Mouse (Mus musculus): ENCODE results near the gene Fstl5.

Fstl5 gene

GRCm38 (mm10) chr3:76074060-76074707 lies at the start of gene Fstl5:
Gene Fstl5 (plus strand): TSS chr3:76074270.
- DNase-seq (ENCODE audit: low spot score in 2 of 2) = peak in 1 of 2 experiments; percentile 9

DNA sequence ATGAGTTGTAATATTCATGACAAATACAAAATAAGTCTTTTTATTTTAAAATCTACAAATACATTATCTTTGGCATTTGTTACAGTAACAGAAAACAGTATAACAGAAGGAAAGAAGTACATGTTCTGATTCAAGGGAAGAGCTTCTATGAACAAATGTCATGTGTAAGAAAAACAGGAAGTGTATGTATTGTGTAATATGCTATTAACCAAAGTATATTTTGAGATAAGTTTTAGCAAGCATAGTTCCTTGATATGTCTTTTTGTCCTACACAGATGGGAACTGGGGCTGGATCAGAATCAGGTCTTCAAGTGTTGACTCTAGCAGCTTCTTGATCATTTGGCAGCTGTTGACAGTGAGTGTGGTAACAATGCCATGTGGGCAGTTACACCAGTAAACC lies 48.5 kb upstream of the Fstl5 start:
- DNase-seq (ENCODE audit: low spot score in 2 of 2) = no peak

DNA sequence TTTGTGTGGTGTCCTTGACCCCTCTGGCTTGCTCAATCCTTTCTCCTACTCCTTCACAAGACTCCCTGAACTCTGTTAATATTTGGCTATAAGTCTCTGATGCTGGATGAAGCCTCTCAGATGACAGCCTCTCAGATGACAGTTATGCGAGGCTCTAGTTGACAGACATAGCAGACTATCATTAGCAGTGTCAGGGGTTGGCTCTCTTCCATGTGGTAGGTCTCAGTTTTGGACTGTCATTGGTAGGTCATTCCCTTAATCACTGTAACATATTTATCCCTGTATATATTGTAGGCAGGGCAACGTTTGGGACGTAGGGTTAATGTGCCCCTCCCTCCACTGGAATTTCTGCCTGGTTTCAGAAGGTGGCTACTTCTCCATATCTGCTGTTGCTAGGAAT lies 22.9 kb upstream of the Fstl5 start:
- DNase-seq (ENCODE audit: low spot score in 2 of 2) = no peak

- no peak for DNase-seq (ENCODE audit: low spot score in 2 of 2)
Observed at GRCm38 (mm10) chr3:76061996-76062395, 12.1 kb upstream of the Fstl5 start.

GRCm38 (mm10) chr3:76067920-76068319 lies 6.2 kb upstream of the Fstl5 start:
- no peak for DNase-seq (ENCODE audit: low spot score in 2 of 2)

GRCm38 (mm10) chr3:76072826-76073225 lies 1.2 kb upstream of the Fstl5 start:
- no peak for DNase-seq (ENCODE audit: low spot score in 2 of 2)

DNA sequence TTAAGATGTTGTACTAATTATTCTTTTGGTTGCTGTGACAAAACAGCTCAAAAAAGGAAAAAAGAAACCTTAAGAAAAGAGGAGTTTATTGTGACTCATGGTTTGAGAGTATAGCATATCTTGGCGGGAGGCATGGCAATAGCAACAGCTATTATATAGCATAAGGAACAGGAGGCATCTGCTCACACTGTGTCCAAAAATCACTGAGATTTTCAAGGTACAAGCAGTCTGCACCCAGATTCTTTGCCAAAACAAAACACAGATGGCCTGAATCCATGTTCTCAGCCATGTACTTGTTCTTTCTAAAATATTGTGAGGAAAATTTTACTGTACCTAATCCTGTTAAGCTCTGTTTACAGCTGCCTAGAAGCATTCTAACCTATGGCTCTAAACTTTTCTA lies 66.4 kb downstream of the Fstl5 start:
- DNase-seq (ENCODE audit: low spot score in 2 of 2) = no peak

DNA sequence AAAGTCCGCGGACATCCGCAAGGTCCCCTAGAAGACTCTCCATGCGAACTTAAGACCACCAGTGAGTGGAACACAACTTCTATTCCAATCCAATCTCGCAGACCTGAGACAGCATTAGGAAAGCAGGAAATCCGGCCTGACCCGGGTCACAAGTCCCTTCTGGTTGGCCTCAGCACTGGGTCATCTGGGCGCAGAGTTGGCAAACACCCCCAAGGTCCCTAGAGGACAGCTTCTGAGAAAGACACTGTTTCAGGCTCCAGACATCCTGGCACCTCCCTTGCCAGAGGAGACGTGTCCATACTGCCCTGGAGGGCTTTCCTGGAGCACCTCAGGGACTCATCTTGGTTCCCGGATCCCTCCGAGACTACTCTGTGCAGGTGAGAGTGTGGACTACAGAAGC lies 73.8 kb downstream of the Fstl5 start:
- DNase-seq (ENCODE audit: low spot score in 2 of 2) = no peak

- DNase-seq (ENCODE audit: low spot score in 2 of 2) = no peak
Observed at GRCm38 (mm10) chr3:76238834-76239233, 164.8 kb downstream of the Fstl5 start.

- DNase-seq (ENCODE audit: low spot score in 2 of 2) = no peak
Observed at GRCm38 (mm10) chr3:76251385-76251784, 177.3 kb downstream of the Fstl5 start.

- DNase-seq (ENCODE audit: low spot score in 2 of 2) = no peak
Observed at GRCm38 (mm10) chr3:76292993-76293392, 218.9 kb downstream of the Fstl5 start.

GRCm38 (mm10) chr3:76294394-76294793 lies 220.3 kb downstream of the Fstl5 start:
- no peak for DNase-seq (ENCODE audit: low spot score in 2 of 2)

GRCm38 (mm10) chr3:76301026-76301773 lies 227.1 kb downstream of the Fstl5 start:
- no peak for DNase-seq (ENCODE audit: low spot score in 2 of 2)

GRCm38 (mm10) chr3:76316991-76317390 lies 242.9 kb downstream of the Fstl5 start:
- DNase-seq (ENCODE audit: low spot score in 2 of 2) = no peak

DNA sequence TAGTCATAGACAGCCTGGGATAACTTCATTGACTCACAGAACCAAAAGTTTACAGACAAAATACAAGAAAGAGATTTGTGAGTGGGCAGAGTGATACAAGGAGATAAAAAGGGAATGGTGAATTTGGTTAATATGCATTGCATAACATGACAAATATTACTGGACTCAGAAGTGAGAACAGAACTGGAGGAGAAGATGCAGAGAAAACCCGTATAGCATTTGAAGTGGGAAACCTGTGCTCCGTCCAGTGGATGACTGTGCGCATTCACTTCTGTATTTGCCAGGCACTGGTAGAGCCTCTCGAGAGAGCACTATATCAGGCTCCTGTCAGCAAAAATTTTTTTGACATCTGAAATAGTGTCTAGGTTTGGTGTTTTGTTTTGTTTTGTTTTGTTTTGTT lies 245.5 kb downstream of the Fstl5 start:
- no peak for DNase-seq (ENCODE audit: low spot score in 2 of 2)

DNA sequence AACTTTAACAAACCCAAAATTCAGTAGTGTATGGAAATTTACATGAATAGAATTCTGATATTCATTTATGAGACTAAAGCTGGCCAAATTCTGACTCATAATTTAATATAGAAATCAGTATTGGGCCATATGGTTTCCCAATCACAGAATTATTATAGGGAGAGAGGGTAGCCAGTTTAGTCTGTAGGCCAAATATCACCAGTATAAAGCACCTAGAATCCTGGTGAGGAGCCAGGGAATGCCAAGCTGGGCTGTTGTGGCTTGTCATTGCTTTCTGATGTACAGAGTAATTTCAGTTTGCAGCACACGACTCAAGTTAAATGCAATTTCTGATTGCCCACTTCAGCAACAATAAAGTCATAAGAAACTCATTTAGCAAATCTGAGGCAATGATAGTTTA lies 248.4 kb downstream of the Fstl5 start:
- no peak for DNase-seq (ENCODE audit: low spot score in 2 of 2)

- no peak for DNase-seq (ENCODE audit: low spot score in 2 of 2)
Observed at GRCm38 (mm10) chr3:76336922-76337321, 262.9 kb downstream of the Fstl5 start.

GRCm38 (mm10) chr3:76367000-76367399 lies 292.9 kb downstream of the Fstl5 start:
- DNase-seq (ENCODE audit: low spot score in 2 of 2) = no peak

- no peak for DNase-seq (ENCODE audit: low spot score in 2 of 2)
Observed at GRCm38 (mm10) chr3:76369910-76370309, 295.8 kb downstream of the Fstl5 start.

GRCm38 (mm10) chr3:76428775-76429372 lies 354.8 kb downstream of the Fstl5 start:
- DNase-seq (ENCODE audit: low spot score in 2 of 2) = no peak

GRCm38 (mm10) chr3:76467229-76467874 lies 393.3 kb downstream of the Fstl5 start:
- no peak for DNase-seq (ENCODE audit: low spot score in 2 of 2)

GRCm38 (mm10) chr3:76468147-76468546 lies 394.1 kb downstream of the Fstl5 start:
- no peak for DNase-seq (ENCODE audit: low spot score in 2 of 2)

Measured in urinary bladder, adult 18-20 months (tissue).